Mouse (Mus musculus) MEL (cell line): ENCODE data around the gene Tmem160.

ENCODE experiments used
- BHLHE40 ChIP-seq: IDR thresholded peaks from 2 replicates; pipeline ENCODE4 v1.6.1; 2012; ENCODE audit warnings: low read depth, mild to moderate bottlenecking, inconsistent platforms, low read length, improper control_type of control experiment, borderline replicate concordance
- GATA1 ChIP-seq: IDR thresholded peaks from 2 replicates; pipeline ENCODE4 v1.6.1; 2011; ENCODE audit warnings: low read depth, low read length, improper control_type of control experiment
- MAX ChIP-seq: IDR thresholded peaks from 2 replicates; pipeline ENCODE4 v1.6.1; 2011; ENCODE audit warnings: low read length, improper control_type of control experiment
- POLR2A ChIP-seq, 2 experiments: IDR thresholded peaks; 2 replicates each; pipeline ENCODE4 v1.6.1; 2011 to 2012; ENCODE audit warnings: low read length in 2 of 2, mild to moderate bottlenecking in 2 of 2, control low read depth in 1 of 2, improper control_type of control experiment in 1 of 2, low read depth in 1 of 2, moderate library complexity in 1 of 2; ENCODE audit not compliant: control insufficient read depth in 1 of 2, insufficient read depth in 1 of 2, poor library complexity in 1 of 2

- TF ChIP-seq BHLHE40: no peak
- no peak for TF ChIP-seq POLR2A (IDR thresholded peaks at IDR 0.05; ENCODE audit: control insufficient read depth in 1 of 2, insufficient read depth in 1 of 2, low read depth in 1 of 2, low read length in 2 of 2, poor library complexity in 1 of 2)
- no peak for TF ChIP-seq GATA1
- TF ChIP-seq MAX: no peak
Observed at GRCm38 (mm10) chr7:16411100-16411499, 41.5 kb upstream of the Tmem160 start.
